Mouse (Mus musculus) lung, postnatal 0 days (tissue): ENCODE measurements around the gene Abraxas2.

Experiments used
- CTCF ChIP-seq: IDR thresholded peaks from 2 replicates; pipeline ENCODE4 v1.5.1; 2016; ENCODE audit warnings: antibody characterized with exemption, mild to moderate bottlenecking
- EP300 ChIP-seq: IDR thresholded peaks from 2 replicates; pipeline ENCODE4 v1.6.1; 2016; ENCODE audit warnings: antibody characterized with exemption, mild to moderate bottlenecking, control low read depth

- TF ChIP-seq CTCF, result no peak
- TF ChIP-seq EP300, result no peak
Observed at GRCm38 (mm10) chr7:132853946-132854345, 5.1 kb upstream of the Abraxas2 start.
